Mouse (Mus musculus) stomach, postnatal 0 days (tissue): ENCODE data around the gene Rnase11.

Experiments used
- CTCF ChIP-seq: IDR thresholded peaks from 2 replicates; pipeline ENCODE4 v1.5.1; 2016; ENCODE audit warnings: antibody characterized with exemption, low read depth, mild to moderate bottlenecking, moderate library complexity
- EP300 ChIP-seq: optimal IDR thresholded peaks from 2 replicates; pipeline ENCODE3; 2016; ENCODE audit warnings: antibody characterized with exemption

- TF ChIP-seq CTCF: no peak
- TF ChIP-seq EP300: no peak
These were observed 49.0 kb upstream of the Rnase11 start for GRCm38 (mm10) chr14:51098921-51099320.
